Mouse (Mus musculus): ENCODE data around the gene Cep78.

GRCm38 (mm10) chr19:15925719-15926045 is 59.1 kb downstream of the Cep78 start:
- TF ChIP-seq CTCF (IDR thresholded peaks at IDR 0.05; ENCODE audit: insufficient read depth, low read depth, low read length) (no peak), POLR2A (IDR thresholded peaks at IDR 0.05; ENCODE audit: insufficient read depth, low read depth, low read length) (no peak)
